Mouse (Mus musculus) ES-E14 (cell line): Measurements from ENCODE around the gene Rhag.

Experiments used
- CHD2 ChIP-seq: IDR thresholded peaks from 2 replicates; pipeline ENCODE4 v1.6.1; 2014; ENCODE audit warnings: mild to moderate bottlenecking, low read depth, low read length, inconsistent platforms
- HCFC1 ChIP-seq: IDR thresholded peaks from 2 replicates; pipeline ENCODE4 v1.6.1; 2012; ENCODE audit warnings: low read length, inconsistent platforms, borderline replicate concordance; ENCODE audit not compliant: insufficient read depth
- MAFK ChIP-seq: IDR thresholded peaks from 2 replicates; pipeline ENCODE4 v1.6.1; 2014; ENCODE audit warnings: mild to moderate bottlenecking, low read depth, low read length, inconsistent platforms; ENCODE audit not compliant: insufficient read depth
- ZC3H11A ChIP-seq: IDR thresholded peaks from 2 replicates; pipeline ENCODE4 v1.6.1; 2012; ENCODE audit warnings: low read depth, mild to moderate bottlenecking, inconsistent platforms, low read length, borderline replicate concordance
- ZNF384 ChIP-seq: IDR thresholded peaks from 2 replicates; pipeline ENCODE4 v1.6.1; 2012; ENCODE audit warnings: low read depth, low read length, inconsistent platforms

GRCm38 (mm10) chr17:40806550-40806949 lies 4.4 kb upstream of the Rhag start:
- no peak for TF ChIP-seq MAFK
- TF ChIP-seq HCFC1, result no peak
- TF ChIP-seq CHD2, result no peak
- no peak for TF ChIP-seq ZC3H11A
- no peak for TF ChIP-seq ZNF384
